Mouse (Mus musculus) embryonic fibroblast, embryonic 13.5 days (primary cell): ENCODE data around the gene Msi2.

Experiments
- CTCF ChIP-seq: IDR thresholded peaks from 2 replicates; pipeline ENCODE4 v1.5.1; 2011; ENCODE audit warnings: mild to moderate bottlenecking, control low read depth, low read length, moderate library complexity, borderline replicate concordance; ENCODE audit not compliant: insufficient read depth
- POLR2A ChIP-seq: IDR thresholded peaks from 2 replicates; pipeline ENCODE4 v1.6.1; 2011; ENCODE audit warnings: low read depth, mild to moderate bottlenecking, control low read depth, low read length, moderate library complexity

GRCm38 (mm10) chr11:88391181-88391814, 327.0 kb downstream of the Msi2 start:
- TF ChIP-seq POLR2A (no peak), CTCF (no peak)
